Mouse (Mus musculus): ENCODE data around the gene Wfdc15a. TPM values are rescaled to one million over a fixed set of nuclear protein-coding genes. Genes with fewer than 3 reads are reported as not detected.
"Not testable (repeated sequence)": the region's sequence is repeated elsewhere in the genome, so short reads cannot be mapped to it uniquely, and the experiment has no call there.

The Wfdc15a gene
- total RNA-seq (2021) = not detected
- long read RNA-seq, experiment 1 = 0 reads
- long read RNA-seq, experiment 2 = 0 reads

- intact Hi-C loops (cut with DNase I) = no loop called here
- no peak within 1 kb of the TSS for H3K4me3 ChIP-seq
- no peak for DNase-seq
- no peak for TF ChIP-seq CTCF (IDR thresholded peaks at IDR 0.05)
- no peak within 1 kb of the TSS for H3K27ac ChIP-seq
Observed at GRCm38 (mm10) chr2:164199626-164200327, at the start of gene Wfdc15a. TSS of gene Wfdc15a (minus strand) at chr2:164200130.

DNA sequence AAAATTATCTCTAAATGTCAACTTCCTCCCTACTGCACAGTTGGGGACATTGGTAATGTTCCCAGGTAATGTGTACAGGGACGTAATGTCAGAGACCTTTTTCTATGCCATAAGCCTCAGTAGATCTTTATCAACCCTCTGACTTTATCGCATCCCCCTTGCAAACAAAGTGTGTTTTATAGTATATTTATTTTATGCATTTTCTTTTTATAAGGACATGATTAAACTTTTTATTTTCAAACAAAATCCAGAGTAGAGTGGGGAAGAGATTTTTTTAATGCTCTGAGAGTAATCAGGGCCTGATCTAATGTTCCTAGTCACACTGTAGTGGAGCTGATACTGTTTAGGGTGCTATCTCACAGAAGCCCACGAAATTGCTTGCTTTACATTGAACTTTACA lies 38.4 kb upstream of the Wfdc15a start, which contains the start of gene Svs2:
Svs2 (minus strand) TSS at position 101 of the 400 bp plus-strand sequence.
- intact Hi-C loops (cut with DNase I) = no loop called here
- no peak within 1 kb of the TSS for H3K4me3 ChIP-seq
- no peak for DNase-seq
- TF ChIP-seq CTCF (IDR thresholded peaks at IDR 0.05) = no peak
- H3K27ac ChIP-seq = no peak within 1 kb of the TSS

DNA sequence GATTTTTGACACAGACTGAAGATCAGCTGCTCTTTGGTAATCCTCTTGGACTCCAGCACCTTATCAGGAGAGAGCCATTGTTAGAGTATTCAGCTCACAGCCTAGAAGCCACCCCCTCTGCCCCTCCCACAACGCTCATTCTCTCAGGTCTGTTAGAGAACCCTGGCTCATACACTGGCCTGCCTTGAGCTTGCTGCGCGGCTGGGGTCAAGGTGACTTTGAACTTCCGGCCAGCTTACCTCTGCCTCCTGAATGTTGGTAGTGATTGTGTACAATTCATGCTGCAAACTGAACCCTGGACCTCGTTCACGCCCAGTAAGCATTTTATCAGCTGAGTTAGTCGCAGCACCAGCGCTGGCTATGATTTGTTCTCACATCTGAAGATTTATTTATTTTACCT lies 32.7 kb upstream of the Wfdc15a start:
- TF ChIP-seq CTCF (IDR thresholded peaks at IDR 0.05) = no peak
- no peak overlapping the region for H3K27ac ChIP-seq
- no peak for DNase-seq
- intact Hi-C loops (cut with DNase I) = no loop called here
- H3K4me3 ChIP-seq = no peak overlapping the region

DNA sequence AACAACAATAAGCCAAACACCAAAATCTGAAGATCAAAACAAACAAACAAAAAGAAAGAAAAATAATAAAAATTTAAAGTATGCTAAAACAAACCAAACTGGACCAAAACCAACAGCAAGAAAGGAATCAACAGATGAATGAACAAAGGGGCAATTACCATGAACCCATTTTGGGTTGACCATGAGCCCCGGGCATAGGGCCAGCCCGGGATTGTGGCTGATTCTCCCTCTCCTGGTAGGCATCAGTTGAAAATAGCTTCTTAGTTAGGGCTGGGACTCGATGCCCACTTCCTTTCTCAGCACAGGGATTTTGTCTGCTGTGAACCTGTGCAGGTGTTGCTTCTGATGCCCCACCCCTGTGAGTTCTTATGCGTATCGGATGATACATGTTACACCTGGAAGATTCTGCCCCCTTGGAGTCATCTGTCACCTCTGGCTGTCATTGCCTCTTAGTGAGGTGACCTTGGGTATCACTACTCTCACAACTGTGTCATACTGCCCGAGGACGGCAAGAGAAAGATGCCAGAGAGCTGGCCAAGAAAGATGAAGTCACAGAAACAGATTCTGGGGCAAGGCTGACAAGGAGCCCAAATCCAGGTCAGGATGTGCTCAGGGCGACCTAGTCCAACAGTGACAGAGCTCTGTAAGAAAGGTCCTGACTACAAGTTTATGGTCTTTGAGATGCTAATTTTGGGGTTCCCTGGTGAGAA lies 28.6 kb upstream of the Wfdc15a start:
- H3K4me3 ChIP-seq = no peak overlapping the region
- H3K27ac ChIP-seq = no peak overlapping the region
- no peak for DNase-seq
- no peak for TF ChIP-seq CTCF (IDR thresholded peaks at IDR 0.05)
- intact Hi-C loops (cut with DNase I) = no loop called here

DNA sequence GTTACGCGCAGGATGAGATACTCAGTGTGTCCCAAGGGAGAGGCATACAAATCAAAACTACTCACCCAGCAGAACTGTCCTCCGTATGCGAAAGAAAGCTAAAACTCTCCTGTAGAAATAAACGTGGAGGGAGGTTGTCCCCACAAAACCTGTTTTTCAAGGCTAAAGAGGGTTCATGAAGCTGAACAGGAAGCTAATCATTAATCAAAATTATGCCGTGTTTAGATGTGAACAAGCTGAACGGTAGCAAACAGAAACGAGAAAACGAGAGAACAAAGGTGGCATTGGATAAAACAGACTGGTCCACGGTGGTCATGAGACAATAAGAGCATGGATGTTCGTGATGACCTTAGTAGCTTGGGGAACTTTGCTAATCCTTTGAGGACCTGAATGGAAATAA lies 21.6 kb upstream of the Wfdc15a start, which contains the start of gene Wfdc15b:
Wfdc15b (minus strand) TSS at position 139 of the 400 bp plus-strand sequence.
- no peak for TF ChIP-seq CTCF (IDR thresholded peaks at IDR 0.05)
- intact Hi-C loops (cut with DNase I) = no loop called here
- no peak within 1 kb of the TSS for H3K27ac ChIP-seq
- no peak within 1 kb of the TSS for H3K4me3 ChIP-seq
- no peak for DNase-seq

DNA sequence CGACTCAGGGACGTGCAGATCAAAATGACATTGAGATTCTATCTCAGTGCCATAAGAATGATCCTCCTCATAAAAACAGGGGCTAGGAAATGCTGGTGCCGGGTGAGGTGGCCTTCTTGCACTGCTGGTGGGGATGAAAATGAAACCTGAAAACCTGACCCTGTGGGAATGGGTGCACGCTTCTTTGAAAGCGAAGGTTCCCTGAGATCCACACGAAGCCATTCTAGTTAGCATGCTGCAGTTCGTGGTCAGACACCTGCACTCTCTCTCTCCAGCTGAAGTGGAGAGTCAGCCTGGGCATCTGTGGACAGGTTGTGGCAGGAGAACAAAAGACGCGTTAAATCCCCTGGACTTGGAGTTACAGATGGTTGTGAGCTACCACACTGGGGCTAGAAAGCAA lies 19.4 kb upstream of the Wfdc15a start:
- TF ChIP-seq CTCF (IDR thresholded peaks at IDR 0.05) = no peak
- H3K4me3 ChIP-seq = no peak overlapping the region
- no peak for DNase-seq
- intact Hi-C loops (cut with DNase I) = no loop called here
- no peak overlapping the region for H3K27ac ChIP-seq

DNA sequence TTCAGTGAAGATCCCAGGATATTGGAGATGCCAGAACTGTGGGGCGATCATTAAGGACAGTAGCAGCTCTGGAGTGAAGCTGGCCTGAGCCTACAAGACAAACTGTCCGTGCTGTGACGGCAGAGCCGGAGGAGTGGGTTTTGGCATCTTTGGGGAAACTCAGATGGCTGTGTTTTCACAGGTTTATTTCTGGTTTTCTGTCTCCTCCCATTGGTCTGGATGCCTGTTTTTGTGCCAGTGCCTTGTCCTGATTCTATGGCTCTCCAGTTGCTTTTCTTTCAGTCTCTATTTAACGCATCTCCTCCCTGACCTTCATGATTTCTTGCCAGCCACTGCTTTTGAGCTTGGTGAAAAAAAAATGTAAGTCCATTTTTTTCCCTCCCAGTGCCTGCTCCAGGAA lies 12.8 kb upstream of the Wfdc15a start:
- TF ChIP-seq CTCF (IDR thresholded peaks at IDR 0.05) = no peak
- Histone ChIP-seq H3K4me3 (no peak overlapping the region), H3K27ac (no peak overlapping the region)
- intact Hi-C loops (cut with DNase I) = no loop called here
- DNase-seq = no peak

DNA sequence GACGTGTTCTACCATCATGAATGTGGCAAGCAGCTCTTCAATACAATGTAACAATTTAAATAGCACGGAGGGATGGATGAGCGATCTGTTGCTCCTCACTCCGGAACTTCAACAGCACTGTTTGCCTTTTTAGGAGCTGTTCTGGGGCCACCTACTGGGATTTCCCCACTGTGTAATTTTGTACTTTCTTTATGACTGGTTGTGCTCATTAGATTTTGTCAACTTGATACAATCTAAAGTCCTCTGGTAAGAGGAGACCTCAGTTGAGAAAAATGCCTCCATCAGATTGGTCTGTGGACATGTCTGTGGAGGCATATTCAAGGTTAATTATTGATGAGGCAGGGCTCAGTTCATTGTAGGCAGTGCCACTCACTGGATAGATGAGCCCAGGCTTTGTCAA lies 11.0 kb upstream of the Wfdc15a start:
- intact Hi-C loops (cut with DNase I) = no loop called here
- no peak for TF ChIP-seq CTCF (IDR thresholded peaks at IDR 0.05)
- H3K27ac ChIP-seq = no peak overlapping the region
- no peak for DNase-seq
- H3K4me3 ChIP-seq = no peak overlapping the region

GRCm38 (mm10) chr2:164206676-164207075 lies 6.7 kb upstream of the Wfdc15a start:
- H3K27ac ChIP-seq = no peak overlapping the region
- no peak overlapping the region for H3K4me3 ChIP-seq
- no peak for TF ChIP-seq CTCF (IDR thresholded peaks at IDR 0.05)
- DNase-seq = no peak
- intact Hi-C loops (cut with DNase I) = no loop called here

GRCm38 (mm10) chr2:164206011-164206410 lies 6.1 kb upstream of the Wfdc15a start:
- DNase-seq; intact Hi-C loops (cut with DNase I); H3K27ac ChIP-seq; H3K4me3 ChIP-seq: not testable (repeated sequence)

- intact Hi-C loops (cut with DNase I) = no loop called here
- Histone ChIP-seq H3K4me3 (no peak overlapping the region), H3K27ac (no peak overlapping the region)
- no peak for DNase-seq
- TF ChIP-seq CTCF (IDR thresholded peaks at IDR 0.05) = no peak
Observed at GRCm38 (mm10) chr2:164196700-164196990, 3.3 kb downstream of the Wfdc15a start.

GRCm38 (mm10) chr2:164195971-164196699 lies 3.8 kb downstream of the Wfdc15a start:
- Histone ChIP-seq H3K4me3 (no peak overlapping the region), H3K27ac (no peak overlapping the region)
- intact Hi-C loops (cut with DNase I) = no loop called here
- no peak for DNase-seq
- TF ChIP-seq CTCF (IDR thresholded peaks at IDR 0.05) = no peak

DNA sequence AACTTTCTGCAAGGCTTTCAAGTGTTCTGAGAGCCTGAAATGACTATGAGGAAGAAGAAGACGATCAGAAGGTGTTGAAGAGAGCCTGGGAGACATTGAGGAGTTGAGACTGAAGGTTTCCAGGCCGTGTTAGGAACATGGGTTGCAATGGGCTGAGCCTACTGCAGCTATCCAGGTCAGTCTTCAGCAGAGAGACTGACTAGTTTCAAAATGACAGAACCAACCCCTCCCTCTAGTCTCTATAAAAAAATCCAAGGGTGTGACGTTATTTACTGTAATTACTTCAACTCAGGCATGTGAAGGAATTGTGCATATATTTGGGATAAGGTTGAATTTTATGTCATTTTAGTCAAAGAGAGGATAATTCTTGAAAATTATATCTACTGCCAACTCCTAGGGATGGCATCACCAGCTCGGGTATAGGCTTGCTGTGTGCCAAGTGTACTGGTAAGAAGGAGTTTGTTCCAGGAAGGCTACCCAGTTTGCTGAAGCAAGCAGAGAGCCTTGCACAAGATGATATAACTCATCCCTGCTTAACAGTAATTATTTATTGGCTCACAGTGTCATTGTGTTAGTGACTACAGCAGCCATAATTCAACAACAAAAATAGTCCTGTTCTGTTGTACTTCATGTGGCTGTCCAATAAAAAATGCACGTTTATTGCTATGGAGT lies 4.8 kb downstream of the Wfdc15a start:
- intact Hi-C loops (cut with DNase I) = no loop called here
- H3K4me3 ChIP-seq = no peak overlapping the region
- no peak for TF ChIP-seq CTCF (IDR thresholded peaks at IDR 0.05)
- H3K27ac ChIP-seq = no peak overlapping the region
- DNase-seq = no peak
